Mouse (Mus musculus) spleen, postnatal 14 days (tissue): ENCODE measurements at regions not wholly inside any gene's neighbourhood (a gene's known extent, or its start where the extent isn't known, plus 50 kb on each side); places are given as distances from the start of the nearest gene placed in this dataset.

Experiments
- DNase-seq, 2 experiments: peaks; one replicate each; pipeline ENCODE4 v3.0.0; 2021 to 2022; ENCODE audit warnings: low spot score in 2 of 2

DNA sequence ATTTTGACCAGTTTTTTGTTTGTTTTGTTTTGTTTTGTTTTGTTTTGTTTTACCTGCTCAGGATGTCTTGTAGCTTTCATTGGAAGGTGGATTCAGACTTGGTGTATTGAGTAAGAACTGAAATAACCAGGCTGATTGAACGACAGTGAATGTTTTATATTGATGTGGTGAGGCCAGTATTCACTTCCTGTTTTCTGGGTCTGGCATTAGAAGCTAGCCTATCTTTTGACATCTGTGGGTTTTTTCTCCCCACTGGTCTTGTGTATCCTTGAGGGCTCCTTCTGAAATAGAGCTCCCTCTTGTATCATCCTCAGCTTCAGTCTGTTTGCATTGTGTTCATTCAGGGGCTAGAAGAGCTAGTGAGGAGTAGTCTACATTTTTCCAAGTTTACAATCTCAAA, 175.5 kb downstream of the 1700129C05Rik start:
- DNase-seq, result no peak

GRCm38 (mm10) chr14:58944958-58945357, 197.7 kb downstream of the 1700129C05Rik start:
- no peak for DNase-seq

GRCm38 (mm10) chr14:58943267-58943765, 199.4 kb downstream of the 1700129C05Rik start:
- DNase-seq, result no peak

DNA sequence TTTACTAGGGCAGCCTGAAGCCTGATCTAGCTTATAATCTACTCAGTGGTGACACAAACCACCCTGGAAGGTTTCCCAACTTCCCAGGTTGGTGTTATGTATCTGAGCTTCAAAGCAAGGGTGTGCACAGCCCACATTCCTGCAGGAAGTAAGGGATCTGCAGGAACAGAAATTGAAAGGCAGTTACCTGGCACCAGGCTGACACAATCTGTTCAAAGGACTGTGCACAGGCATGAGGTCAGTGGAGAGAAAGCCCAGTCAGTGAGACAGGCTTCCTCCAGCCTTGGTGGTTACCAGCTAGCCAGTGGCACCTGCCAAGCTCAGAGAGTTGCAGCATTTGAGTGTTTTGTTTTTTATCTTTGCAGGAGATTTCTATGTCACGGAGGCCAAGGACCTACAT, 203.6 kb downstream of the 1700129C05Rik start:
- no peak for DNase-seq

DNA sequence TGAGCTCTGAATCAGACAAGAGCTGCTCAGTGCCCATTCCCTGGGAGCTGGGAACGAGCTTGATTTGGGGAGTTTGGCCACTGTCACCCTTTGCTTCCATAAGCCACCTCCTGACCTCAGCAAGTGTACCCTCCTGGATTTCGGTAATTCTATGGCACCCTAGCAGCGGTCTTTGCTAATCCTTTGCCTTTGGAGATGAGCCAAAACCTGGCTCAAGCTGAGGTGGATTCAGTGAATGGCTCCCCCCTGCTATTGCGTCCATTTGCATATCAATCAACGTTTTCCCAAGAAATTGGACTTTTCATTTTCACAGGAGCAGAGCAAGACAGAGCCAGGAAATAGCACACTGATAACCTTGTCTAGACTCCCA, 204.1 kb downstream of the 1700129C05Rik start:
- DNase-seq, result no peak

GRCm38 (mm10) chr14:58937791-58938600, 204.7 kb downstream of the 1700129C05Rik start:
- DNase-seq, result no peak

DNA sequence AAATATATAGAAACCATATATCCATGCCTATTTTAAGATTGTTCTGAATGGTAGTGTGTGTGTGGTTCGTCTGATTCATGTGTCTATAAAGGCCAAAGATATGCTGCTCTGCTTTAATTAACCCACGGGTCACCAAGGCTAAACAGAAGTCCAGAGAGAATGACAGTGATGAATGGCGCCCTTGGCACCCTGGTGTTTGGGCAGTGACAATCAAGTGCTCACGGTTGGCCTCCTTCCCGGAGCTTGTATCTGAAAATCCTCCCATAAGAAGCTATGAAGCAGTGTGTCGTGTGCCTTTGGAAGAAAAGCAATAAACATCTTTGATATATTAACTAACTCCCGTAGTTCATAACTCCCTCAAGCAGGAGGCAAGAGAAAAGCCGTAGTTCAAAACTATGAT, 205.4 kb downstream of the 1700129C05Rik start:
- no peak for DNase-seq

GRCm38 (mm10) chr14:58936131-58936530, 206.6 kb downstream of the 1700129C05Rik start:
- no peak for DNase-seq

GRCm38 (mm10) chr14:58917853-58918252, 224.8 kb downstream of the 1700129C05Rik start:
- DNase-seq, result no peak

GRCm38 (mm10) chr14:58917228-58917627, 225.5 kb downstream of the 1700129C05Rik start:
- no peak for DNase-seq

GRCm38 (mm10) chr14:58914937-58915336, 227.8 kb downstream of the 1700129C05Rik start:
- no peak for DNase-seq

DNA sequence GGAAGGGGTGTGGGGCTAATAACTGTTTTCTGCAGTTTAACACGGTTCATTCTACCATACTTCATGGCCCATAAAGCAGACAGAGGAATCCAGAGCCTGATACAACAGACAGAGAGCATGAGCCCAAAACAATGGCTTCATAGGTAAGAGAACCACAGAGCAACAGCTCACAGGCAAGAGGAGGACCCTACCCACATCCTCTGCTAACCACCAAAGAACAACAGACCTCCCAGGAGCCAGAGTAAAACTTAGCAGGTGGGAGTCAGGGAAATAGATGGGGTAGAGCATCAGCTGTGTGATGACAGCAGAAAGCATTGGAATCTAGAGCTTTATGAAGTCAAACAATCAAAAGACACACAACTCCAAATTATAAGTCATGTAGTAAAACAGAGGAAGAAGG, 231.8 kb downstream of the 1700129C05Rik start:
- DNase-seq, result no peak

GRCm38 (mm10) chr14:58907932-58908331, 234.8 kb downstream of the 1700129C05Rik start:
- no peak for DNase-seq

DNA sequence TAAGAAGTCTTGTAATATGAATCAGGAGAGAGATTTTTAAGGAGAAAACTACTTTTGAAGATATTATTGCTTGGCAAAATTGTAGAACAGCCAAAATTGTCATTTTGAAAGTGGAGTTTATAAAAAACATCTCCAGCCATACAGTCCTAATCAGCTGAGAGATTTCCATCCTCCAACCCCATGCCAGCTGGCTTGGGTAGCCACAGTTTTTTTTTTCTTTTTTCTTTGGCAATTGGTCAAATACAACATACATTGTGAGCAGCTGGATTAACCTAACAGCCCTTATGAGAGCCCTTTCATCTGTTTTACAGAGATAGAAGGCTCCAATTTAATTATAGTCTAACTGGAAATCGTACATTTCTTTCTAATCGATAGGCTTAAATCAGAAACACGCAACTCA, 235.3 kb downstream of the 1700129C05Rik start:
- DNase-seq, result no peak

GRCm38 (mm10) chr14:58906631-58907030, 236.1 kb downstream of the 1700129C05Rik start:
- DNase-seq, result no peak

DNA sequence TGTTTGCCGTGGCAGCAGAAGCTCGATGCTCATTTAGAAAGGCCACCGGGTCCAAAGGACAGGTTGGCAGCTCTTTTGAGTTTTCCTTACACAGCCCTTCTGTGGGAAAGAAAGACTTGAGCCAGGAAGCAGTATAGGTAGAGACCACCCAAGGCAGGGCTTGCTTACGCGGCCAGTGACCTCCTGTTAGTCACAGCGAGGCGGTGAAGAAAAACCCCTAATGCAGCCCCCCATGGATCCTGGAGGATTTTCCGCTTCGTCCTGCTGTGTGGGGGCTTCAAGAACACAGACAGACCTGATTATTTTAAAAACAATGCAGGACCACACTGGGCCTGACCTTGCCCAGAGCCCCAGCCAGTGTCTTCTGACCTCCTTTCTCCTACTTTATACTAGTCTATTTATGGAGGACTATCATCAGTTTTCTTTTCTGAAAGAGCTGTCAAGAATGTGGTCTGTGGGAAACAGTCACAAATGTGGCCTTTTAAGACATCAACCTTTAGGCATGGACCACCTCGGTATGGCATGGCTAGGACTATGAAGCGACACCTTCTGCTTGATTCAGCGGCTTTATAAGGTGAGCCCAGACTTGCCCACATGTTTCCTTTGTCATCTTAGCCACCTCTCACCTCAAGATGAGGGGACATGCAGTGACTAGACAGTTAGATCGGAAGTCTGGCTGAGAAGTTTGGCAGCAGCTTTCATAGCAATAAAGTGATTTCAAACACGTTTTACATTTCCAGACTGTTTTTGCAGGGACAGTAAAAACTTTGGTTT, 274.3 kb downstream of the 1700129C05Rik start:
- no peak for DNase-seq

GRCm38 (mm10) chr14:58867396-58868107, 275.1 kb downstream of the 1700129C05Rik start:
- DNase-seq, result no peak

- no peak for DNase-seq
Observed at GRCm38 (mm10) chr14:58854871-58855270, 287.8 kb downstream of the 1700129C05Rik start.

DNA sequence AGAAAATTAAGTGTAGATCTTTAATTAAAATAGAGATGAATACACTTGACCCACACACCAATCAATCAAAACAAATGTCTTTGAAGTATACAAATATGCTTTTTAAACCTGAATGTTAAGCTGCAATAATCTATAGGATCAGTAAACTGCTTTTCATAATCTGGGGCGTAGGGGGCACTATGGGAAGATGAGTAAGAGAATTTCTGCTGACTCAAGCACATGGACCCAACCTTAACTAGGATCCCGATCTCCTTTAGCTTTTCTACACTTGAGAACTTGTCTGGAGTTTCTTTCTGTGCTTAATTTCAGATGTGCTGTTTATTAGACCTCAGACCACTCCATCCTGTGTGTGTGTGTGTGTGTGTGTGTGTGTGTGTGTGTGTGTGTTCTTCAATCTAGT, 298.1 kb downstream of the 1700129C05Rik start:
- no peak for DNase-seq

DNA sequence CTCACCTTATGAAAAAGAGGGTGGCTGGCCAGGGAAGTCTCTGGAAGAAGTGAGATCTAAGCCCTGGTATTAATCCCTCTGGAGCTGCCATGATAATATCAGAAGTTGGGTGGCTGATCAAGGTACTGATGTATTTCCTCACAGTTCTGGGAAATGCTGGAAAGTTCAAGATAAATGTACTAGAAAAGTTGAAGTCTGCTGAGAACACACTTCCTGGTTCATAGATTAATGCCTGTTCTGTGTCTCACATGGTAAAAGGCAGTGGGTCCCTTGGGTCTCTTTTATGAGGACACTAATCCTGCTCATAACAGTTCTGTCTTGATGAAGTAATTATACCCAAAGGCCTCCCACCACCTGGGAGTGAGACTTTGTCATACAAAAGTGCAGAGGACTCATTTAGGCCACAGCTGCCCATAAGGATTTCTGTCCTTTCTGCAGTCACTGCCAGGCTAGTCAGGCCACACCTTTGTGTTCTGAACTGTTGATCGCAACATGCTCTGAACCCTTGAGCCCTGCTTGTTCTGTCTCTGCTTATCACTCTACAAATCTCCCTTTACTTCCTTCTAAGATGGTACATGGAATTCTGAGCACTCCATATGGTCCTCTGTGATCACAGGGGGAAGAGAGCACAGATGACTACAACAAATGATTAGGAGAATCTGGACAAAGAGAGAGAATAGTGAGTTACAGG, 300.4 kb downstream of the 1700129C05Rik start:
- DNase-seq, result no peak

GRCm38 (mm10) chr14:58822938-58823337, 319.8 kb downstream of the 1700129C05Rik start:
- no peak for DNase-seq
